Mouse (Mus musculus) ES-Bruce4 (cell line): Measurements from ENCODE around the gene Tmem189.

Source experiments
- CTCF ChIP-seq: IDR thresholded peaks from one replicate; pipeline ENCODE4 v1.8.1; 2011; ENCODE audit warnings: low read depth, low read length
- POLR2A ChIP-seq: IDR thresholded peaks from one replicate; pipeline ENCODE4 v1.8.1; 2011; ENCODE audit warnings: low read length; ENCODE audit not compliant: insufficient read depth

DNA sequence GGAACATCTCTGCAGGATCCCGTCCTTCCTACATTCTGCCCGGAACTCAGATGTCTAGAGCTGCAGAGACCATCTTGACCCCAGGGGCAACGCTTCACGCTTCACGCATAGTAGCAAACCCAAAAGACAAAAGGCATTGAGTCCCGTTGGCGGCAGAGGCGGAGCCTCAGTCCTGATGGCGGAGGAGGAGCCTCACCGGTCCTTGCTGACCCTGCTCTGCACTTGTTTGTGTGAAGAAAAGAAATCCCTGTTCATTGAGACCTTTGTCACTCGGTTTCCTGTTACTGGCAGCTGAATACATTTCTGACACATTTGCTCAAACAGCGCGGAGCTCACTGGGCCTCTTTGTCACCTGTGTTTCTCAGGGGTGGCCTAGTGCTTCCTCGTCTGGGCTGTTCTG, 5.9 kb upstream of the Tmem189 start:
- no peak for TF ChIP-seq POLR2A
- no peak for TF ChIP-seq CTCF
